Mouse (Mus musculus): ENCODE measurements around the gene Prrx1. TPM values are rescaled to one million over a fixed set of nuclear protein-coding genes. Genes with fewer than 3 reads are reported as not detected.

Gene Prrx1
- 81.5 and 83.2 TPM in 2 replicates for polyA plus RNA-seq (2016; fragmentation: Nextera tagmentation; extraction: Ambion mirVana)

DNA sequence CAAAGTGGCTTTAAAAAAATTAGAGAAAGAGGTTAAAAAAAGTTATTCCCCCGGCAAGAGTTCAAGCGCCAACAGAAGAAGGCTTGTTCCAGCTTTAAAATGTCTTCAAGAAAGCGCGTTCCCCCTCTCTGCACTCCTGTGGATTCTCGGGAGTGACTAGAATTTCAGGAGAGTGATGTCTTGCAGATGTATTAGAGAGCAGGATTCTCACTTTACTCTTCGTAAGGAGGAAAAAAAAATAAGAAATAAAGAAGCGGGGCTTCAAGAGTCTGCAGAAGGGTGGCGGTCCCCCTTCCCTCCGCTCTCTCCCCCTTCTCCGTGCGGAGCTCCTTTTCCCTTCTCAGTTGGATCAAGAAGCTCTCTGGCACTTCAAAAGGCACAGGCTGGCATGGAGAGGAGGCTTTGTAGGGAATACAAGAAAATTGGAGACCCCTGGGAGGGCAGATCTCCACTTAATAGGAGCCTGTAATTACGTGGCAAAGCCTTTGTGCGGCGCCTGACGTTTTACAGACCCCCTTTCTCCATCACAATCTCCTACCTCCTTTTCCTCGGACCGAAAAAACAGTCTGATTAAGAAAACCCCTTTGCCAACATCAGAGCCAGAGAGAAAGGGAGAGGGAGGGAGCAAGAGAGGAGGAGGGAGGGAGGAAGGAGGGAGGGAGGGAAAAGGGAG, at the start of gene Prrx1:
TSS of gene Prrx1 (minus strand) at position 610 of the 673 bp plus-strand sequence.
- Histone ChIP-seq H3K4me3 (peak within 1 kb of the TSS; percentile 48), H3K4me2 (replicated peaks) (peak within 1 kb of the TSS; percentile 61), H3K9me3 (replicated peaks) (0 out of 2 replicates have a peak, but pooled peaks cover 3% of the 10 kb centered on the region), H3K4me1 (peaks cover 36% of the 10 kb centered on the region), H3K36me3 (no peaks in the 10 kb centered on the region), H3K27ac (peak within 1 kb of the TSS; percentile 88), H3K27me3 (peaks cover 90% of the 10 kb centered on the region), H3K9ac (peak within 1 kb of the TSS; percentile 74)
- under 1% methylated on average over 17 of the region's 17 CpGs for WGBS
- ATAC-seq (ENCODE audit: low FRiP score) = peak; percentile 20; the same call in 1 of the 2 replicates

DNA sequence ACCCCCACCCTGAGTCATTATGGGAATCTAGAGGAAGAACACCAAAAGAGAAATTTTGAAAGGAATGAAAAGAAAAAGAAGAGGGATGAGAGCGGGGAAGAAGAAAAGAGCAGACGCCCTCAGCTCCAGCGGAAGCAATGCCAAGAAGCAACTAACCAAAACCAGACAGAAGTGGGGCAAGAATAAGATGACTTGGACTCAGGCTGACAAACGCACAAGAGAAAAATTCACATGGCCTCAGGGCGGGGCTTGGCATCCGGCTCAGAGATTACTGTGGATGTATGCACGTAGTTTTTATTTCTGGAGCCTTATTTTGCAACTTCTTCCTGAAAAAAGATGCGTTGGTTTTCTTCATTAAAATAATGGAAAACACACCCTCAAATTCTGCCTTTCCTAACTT, 48.7 kb upstream of the Prrx1 start:
- H3K9me3 ChIP-seq (replicated peaks) = no peaks in the 10 kb centered on the region
- no peak overlapping the region for H3K27ac ChIP-seq
- H3K4me1 ChIP-seq = no peaks in the 10 kb centered on the region
- WGBS = 72% methylated on average over 8 of the region's 8 CpGs
- H3K9ac ChIP-seq = no peak overlapping the region
- no peaks in the 10 kb centered on the region for H3K36me3 ChIP-seq
- no peak overlapping the region for H3K4me3 ChIP-seq
- no peaks in the 10 kb centered on the region for H3K27me3 ChIP-seq
- ATAC-seq (ENCODE audit: low FRiP score) = no peak
- no peak overlapping the region for H3K4me2 ChIP-seq (replicated peaks)

DNA sequence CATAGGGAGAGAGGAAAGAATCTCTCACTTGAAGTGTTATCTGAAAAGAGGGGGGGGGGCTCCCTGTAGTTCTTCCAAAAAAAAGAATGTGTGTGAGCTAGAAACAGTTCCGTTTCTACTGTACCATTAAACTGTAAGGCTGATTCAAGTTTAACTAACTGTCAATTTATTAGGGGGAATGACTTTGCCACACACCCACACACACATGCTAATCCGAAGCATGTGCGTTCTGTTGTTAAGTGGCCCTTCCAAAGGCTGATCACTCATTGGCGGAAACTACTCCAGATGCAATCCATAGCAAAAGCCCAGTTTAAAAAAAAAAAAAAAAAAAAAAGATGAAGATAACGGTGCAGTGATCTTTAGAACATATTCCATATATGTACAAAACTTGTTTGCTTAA, 47.9 kb upstream of the Prrx1 start:
- H3K4me1 ChIP-seq = no peaks in the 10 kb centered on the region
- no peak overlapping the region for H3K9ac ChIP-seq
- H3K27me3 ChIP-seq = no peaks in the 10 kb centered on the region
- no peaks in the 10 kb centered on the region for H3K36me3 ChIP-seq
- H3K4me3 ChIP-seq = no peak overlapping the region
- WGBS = 80% methylated on average over 5 of the region's 5 CpGs
- no peak for ATAC-seq (ENCODE audit: low FRiP score)
- H3K9me3 ChIP-seq (replicated peaks) = no peaks in the 10 kb centered on the region
- H3K4me2 ChIP-seq (replicated peaks) = no peak overlapping the region
- no peak overlapping the region for H3K27ac ChIP-seq

DNA sequence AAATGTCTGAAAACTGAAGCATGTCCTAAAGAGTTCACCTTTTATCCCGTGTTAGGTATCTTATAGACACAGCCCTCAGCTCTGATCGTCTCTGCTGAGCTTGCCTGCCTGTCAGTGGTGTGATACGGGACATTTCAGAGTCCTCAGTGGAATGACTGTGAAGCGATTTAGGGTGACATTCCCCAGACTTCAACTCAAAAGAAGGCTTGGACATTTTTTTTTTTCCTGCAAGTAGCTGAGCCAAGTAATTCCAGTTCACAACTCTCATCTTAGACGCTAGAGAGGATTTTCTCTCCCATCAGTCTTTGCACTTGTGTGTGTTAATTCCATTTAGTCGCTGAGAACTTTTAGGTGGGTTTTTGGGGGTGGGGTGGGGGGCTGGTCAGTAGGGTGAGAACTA, 47.3 kb upstream of the Prrx1 start:
- Histone ChIP-seq H3K4me2 (replicated peaks) (no peak overlapping the region), H3K4me1 (no peaks in the 10 kb centered on the region), H3K36me3 (no peaks in the 10 kb centered on the region), H3K4me3 (no peak overlapping the region), H3K9me3 (replicated peaks) (no peaks in the 10 kb centered on the region), H3K9ac (no peak overlapping the region), H3K27me3 (no peaks in the 10 kb centered on the region), H3K27ac (no peak overlapping the region)
- WGBS = 66% methylated on average over 6 of the region's 6 CpGs
- no peak for ATAC-seq (ENCODE audit: low FRiP score)

DNA sequence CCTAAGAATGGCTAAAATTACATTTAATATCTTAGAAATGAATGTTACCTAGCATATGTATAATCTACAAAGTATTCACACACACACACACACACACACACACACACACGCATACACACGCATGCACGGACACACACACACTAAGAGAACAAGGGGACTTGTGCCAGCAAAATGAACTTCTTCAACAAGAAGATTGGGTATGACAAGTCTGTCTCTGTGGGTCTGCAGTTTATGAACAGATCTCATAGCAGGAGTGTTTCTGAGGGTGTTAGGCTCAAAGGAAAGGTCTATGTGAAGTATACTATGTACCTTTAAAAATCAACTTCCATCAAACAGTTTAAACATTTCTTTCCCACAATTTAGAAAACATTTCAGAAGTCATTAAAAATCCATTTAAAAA, 46.0 kb upstream of the Prrx1 start:
- Histone ChIP-seq H3K4me1 (no peaks in the 10 kb centered on the region), H3K4me3 (no peak overlapping the region), H3K9ac (no peak overlapping the region), H3K27ac (no peak overlapping the region), H3K27me3 (no peaks in the 10 kb centered on the region), H3K36me3 (no peaks in the 10 kb centered on the region), H3K4me2 (replicated peaks) (no peak overlapping the region), H3K9me3 (replicated peaks) (no peaks in the 10 kb centered on the region)
- 82% methylated on average over 3 of the region's 3 CpGs for WGBS
- no peak for ATAC-seq (ENCODE audit: low FRiP score)

DNA sequence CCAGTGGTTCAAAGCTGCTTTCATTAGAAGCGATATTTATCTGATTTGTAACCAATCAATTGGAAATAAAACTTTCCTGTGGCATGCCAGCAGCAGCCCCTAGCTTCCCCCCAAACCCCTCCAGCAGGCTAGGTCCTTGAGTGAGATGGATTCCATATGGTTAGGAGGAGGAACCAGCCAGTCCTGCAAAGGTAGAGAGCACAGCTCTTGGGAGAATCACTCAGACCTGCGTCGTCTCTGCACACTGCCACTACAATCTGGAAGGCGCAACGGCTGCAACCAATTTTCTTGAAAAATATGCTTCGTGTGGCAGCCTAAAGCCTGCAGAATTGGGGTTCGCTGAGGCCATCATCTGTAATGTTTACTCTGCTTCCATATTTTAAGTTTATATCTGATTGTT, 44.7 kb upstream of the Prrx1 start:
- Histone ChIP-seq H3K36me3 (no peaks in the 10 kb centered on the region), H3K4me3 (no peak overlapping the region), H3K9ac (no peak overlapping the region), H3K27ac (no peak overlapping the region), H3K27me3 (no peaks in the 10 kb centered on the region), H3K9me3 (replicated peaks) (no peaks in the 10 kb centered on the region), H3K4me2 (replicated peaks) (no peak overlapping the region; the same call in 1 of the 2 replicates), H3K4me1 (no peaks in the 10 kb centered on the region)
- no peak for ATAC-seq (ENCODE audit: low FRiP score)
- 67% methylated on average over 7 of the region's 7 CpGs for WGBS

DNA sequence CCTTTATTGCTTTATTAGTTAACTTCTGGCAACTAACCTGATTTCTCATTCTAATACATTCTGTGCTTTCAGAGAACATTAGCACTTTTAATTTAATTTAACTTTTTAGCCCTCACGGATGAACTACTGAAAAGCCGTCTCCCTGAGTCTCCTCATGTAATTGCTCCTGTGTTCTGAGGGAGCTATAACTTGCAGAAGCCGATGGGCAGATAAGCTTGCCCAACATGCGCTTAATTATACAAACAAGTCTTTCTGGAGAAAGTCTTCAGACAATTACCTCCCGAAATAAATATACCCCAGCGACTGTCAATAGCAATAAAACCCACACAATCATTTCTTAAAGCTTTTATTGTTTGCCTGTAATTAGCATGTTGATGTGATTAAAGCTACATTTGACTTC, 44.2 kb upstream of the Prrx1 start:
- no peaks in the 10 kb centered on the region for H3K36me3 ChIP-seq
- 83% methylated on average over 6 of the region's 6 CpGs for WGBS
- H3K9ac ChIP-seq = no peak overlapping the region
- no peak overlapping the region for H3K27ac ChIP-seq
- H3K9me3 ChIP-seq (replicated peaks) = no peaks in the 10 kb centered on the region
- H3K4me3 ChIP-seq = no peak overlapping the region
- no peaks in the 10 kb centered on the region for H3K4me1 ChIP-seq
- no peak for ATAC-seq (ENCODE audit: low FRiP score)
- H3K4me2 ChIP-seq (replicated peaks) = no peak overlapping the region
- H3K27me3 ChIP-seq = no peaks in the 10 kb centered on the region

DNA sequence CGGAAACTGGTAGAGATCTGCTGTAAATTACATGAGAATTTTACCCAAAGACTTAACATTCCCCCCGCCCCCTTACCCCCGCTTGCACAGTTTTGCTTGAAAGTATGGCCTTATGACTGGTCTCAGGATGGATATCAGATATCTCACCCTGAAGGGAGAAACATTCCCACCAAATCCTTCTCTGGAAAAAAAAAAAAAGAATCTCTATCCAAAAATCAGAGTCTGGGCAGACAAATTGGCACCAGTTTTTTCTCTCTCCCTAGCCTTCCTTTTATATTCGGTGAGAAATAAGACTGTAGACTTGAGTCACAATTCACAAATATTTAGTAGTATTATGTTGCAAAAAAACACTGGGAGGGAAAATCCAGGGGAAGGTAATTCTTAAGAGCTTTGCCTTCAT, 42.7 kb upstream of the Prrx1 start:
- Histone ChIP-seq H3K4me1 (no peaks in the 10 kb centered on the region), H3K9ac (no peak overlapping the region), H3K27me3 (no peaks in the 10 kb centered on the region), H3K36me3 (no peaks in the 10 kb centered on the region), H3K9me3 (replicated peaks) (no peaks in the 10 kb centered on the region), H3K27ac (no peak overlapping the region), H3K4me3 (no peak overlapping the region), H3K4me2 (replicated peaks) (no peak overlapping the region)
- 66% methylated on average over 4 of the region's 4 CpGs for WGBS
- no peak for ATAC-seq (ENCODE audit: low FRiP score)

DNA sequence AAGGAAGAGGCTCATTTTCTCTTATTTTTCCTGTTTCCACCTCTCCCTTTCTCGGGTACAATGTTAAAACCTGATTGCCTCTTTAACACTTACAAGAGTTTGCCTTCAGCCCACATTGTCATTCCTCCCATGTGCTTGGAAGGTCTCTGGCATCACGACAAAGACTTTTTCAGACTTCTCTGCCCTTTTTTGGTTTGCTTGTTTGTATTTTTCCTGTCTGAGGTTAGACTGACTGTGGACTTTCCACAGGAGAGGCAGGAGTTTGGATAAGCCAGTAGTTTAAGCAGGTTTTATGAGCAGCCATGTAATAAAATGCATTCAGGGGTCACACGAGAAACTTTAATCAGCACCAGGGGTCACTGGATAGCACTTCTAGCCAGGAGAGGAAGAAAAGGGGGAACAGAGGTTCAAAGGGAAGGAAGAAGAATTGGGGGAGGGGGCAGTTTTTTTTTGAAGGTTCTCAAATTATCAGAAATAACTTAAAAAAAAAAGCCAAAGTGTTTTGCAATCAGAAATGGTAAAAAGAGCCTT, 42.2 kb upstream of the Prrx1 start:
- no peaks in the 10 kb centered on the region for H3K4me1 ChIP-seq
- 46% methylated on average over 3 of the region's 3 CpGs for WGBS

DNA sequence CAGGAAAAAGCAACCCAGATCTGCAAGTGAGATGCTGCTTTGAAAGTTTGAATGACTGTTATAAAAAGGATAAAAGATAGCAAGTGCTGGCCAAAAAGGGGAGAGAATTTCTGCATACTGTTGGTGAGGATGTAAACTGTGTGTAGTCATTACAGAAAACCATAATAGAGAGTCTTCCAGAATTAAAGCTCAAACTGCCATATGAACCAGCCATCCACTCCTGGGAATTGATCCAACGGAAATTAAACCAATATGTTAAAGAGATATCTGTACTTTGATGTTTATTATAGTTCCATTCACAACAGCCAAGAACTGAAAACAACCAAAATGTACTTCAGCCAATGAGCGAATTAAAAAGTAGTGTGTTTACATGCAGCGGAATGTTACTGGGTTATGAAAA, 37.5 kb upstream of the Prrx1 start:
- no peaks in the 10 kb centered on the region for H3K36me3 ChIP-seq
- ATAC-seq (ENCODE audit: low FRiP score) = no peak
- H3K4me2 ChIP-seq (replicated peaks) = no peak overlapping the region
- whole genome bisulfite sequencing = 89% methylated on average over 3 of the region's 3 CpGs
- H3K4me1 ChIP-seq = no peaks in the 10 kb centered on the region
- no peaks in the 10 kb centered on the region for H3K9me3 ChIP-seq (replicated peaks)
- no peak overlapping the region for H3K9ac ChIP-seq
- no peak overlapping the region for H3K4me3 ChIP-seq
- H3K27ac ChIP-seq = no peak overlapping the region
- no peaks in the 10 kb centered on the region for H3K27me3 ChIP-seq

More for the DNA sequence above, 42.2 kb upstream of the Prrx1 start:
- H3K36me3 ChIP-seq = no peaks in the 10 kb centered on the region
- H3K27ac ChIP-seq = no peak overlapping the region
- no peak overlapping the region for H3K9ac ChIP-seq
- H3K4me2 ChIP-seq (replicated peaks) = no peak overlapping the region
- no peak for ATAC-seq (ENCODE audit: low FRiP score)
- no peaks in the 10 kb centered on the region for H3K9me3 ChIP-seq (replicated peaks)
- no peaks in the 10 kb centered on the region for H3K27me3 ChIP-seq
- no peak overlapping the region for H3K4me3 ChIP-seq

DNA sequence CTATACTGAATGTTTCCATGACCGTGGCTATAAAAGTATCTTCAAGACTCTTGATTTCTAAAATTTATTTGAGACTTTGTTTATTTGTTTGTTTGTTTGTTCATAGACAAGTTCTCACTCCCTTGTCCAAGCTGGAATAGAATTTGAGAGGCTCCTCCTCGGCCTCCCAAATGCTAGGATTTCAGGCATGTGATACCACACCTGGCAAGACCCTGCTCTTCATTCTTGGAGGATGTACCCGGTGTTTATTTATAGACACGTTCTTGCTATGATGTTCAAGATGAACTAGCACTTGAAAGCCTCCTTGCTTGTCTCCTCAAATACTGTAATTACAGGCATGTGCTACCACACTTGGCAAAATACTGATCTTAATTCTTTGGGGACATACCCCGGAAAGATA, 32.0 kb upstream of the Prrx1 start:
- no peaks in the 10 kb centered on the region for H3K36me3 ChIP-seq
- H3K27me3 ChIP-seq = no peaks in the 10 kb centered on the region
- no peaks in the 10 kb centered on the region for H3K4me1 ChIP-seq
- no peak overlapping the region for H3K9ac ChIP-seq
- ATAC-seq (ENCODE audit: low FRiP score) = no peak
- H3K4me2 ChIP-seq (replicated peaks) = no peak overlapping the region
- no peaks in the 10 kb centered on the region for H3K9me3 ChIP-seq (replicated peaks)
- no peak overlapping the region for H3K4me3 ChIP-seq
- 90% methylated on average over 5 of the region's 5 CpGs for WGBS
- H3K27ac ChIP-seq = no peak overlapping the region

DNA sequence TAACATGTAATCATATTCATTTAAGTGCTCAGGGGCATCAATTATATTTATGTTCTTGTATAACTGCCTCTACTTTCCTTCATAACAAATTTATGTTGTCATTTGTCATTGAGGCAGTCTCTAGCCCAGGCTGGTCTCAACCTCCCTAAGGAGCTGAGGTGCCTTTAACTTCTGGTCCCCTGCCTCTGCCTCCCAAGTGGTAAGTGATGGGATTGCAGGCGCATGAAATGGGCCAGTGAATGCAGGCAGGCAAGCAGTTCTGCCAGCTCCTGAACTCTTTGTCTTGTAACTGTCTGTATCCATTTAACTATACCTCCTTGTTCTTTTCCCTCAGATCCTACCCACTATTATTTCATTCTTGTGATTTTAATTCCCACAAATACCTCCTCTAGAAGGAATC, 31.4 kb upstream of the Prrx1 start:
- Histone ChIP-seq H3K4me2 (replicated peaks) (no peak overlapping the region), H3K4me1 (no peaks in the 10 kb centered on the region), H3K4me3 (no peak overlapping the region), H3K9me3 (replicated peaks) (no peaks in the 10 kb centered on the region), H3K27me3 (no peaks in the 10 kb centered on the region), H3K27ac (no peak overlapping the region), H3K36me3 (no peaks in the 10 kb centered on the region), H3K9ac (no peak overlapping the region)
- no peak for ATAC-seq (ENCODE audit: low FRiP score)
- WGBS = 20% methylated on average over 1 of the region's 1 CpGs

DNA sequence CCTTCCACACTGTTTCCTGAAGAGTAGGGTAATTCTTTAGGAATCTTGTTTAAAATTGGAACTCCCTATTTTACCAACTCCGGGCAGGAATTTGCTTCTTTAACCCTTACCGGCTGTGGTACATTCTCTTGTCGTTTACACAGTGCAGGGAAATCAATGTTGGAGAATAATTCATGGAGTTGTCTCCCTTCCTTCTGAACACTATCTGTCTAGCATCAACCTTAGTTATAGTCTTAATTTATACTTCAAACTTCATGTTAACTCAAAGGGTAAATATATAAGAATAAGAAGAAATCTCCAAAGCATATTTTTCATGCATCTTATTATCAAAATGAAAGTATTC, 25.7 kb upstream of the Prrx1 start:
- Histone ChIP-seq H3K9ac (no peak overlapping the region), H3K27me3 (no peaks in the 10 kb centered on the region), H3K4me3 (no peak overlapping the region), H3K4me2 (replicated peaks) (0 out of 2 replicates have a peak overlapping the region, but pooled peaks have one; percentile 8), H3K27ac (no peak overlapping the region), H3K36me3 (no peaks in the 10 kb centered on the region), H3K4me1 (peaks cover 6% of the 10 kb centered on the region), H3K9me3 (replicated peaks) (no peaks in the 10 kb centered on the region)
- ATAC-seq (ENCODE audit: low FRiP score) = no peak
- WGBS = 66% methylated on average over 3 of the region's 3 CpGs

All from hindbrain, embryonic 12.5 days (tissue).